Mouse (Mus musculus) intestine, embryonic 15.5 days (tissue): ENCODE measurements around the gene Ago1. TPM values are rescaled to one million over a fixed set of nuclear protein-coding genes. Genes with fewer than 3 reads are reported as not detected.

Experiments used
- ATAC-seq: fragments of 200-750 bp; cut with Nextera tagmentation; 2 replicates; pipeline ENCODE4 v1.8.0; 2017; ENCODE audit warnings: moderate TSS enrichment, moderate library complexity
- H3K27ac ChIP-seq: fragments of 300-500 bp; sonication (generic); 2 replicates; pipeline ENCODE4 v1.5.1; 2015; ENCODE audit warnings: mild to moderate bottlenecking, inconsistent platforms
- H3K27me3 ChIP-seq: fragments of 300-500 bp; sonication (generic); replicated peaks from 2 replicates; pipeline ENCODE4 v1.6.1; 2015; ENCODE audit warnings: inconsistent platforms
- H3K36me3 ChIP-seq: fragments of 300-500 bp; sonication (generic); 2 replicates; pipeline ENCODE4 v1.6.1; 2015; ENCODE audit warnings: inconsistent platforms
- H3K4me1 ChIP-seq: fragments of 300-500 bp; sonication (generic); replicated peaks from 2 replicates; pipeline ENCODE4 v1.6.1; 2015; ENCODE audit warnings: inconsistent platforms
- H3K4me2 ChIP-seq: fragments of 300-500 bp; sonication (generic); replicated peaks from 2 replicates; pipeline ENCODE4 v1.6.1; 2015; ENCODE audit warnings: mild to moderate bottlenecking, inconsistent platforms
- H3K4me3 ChIP-seq: fragments of 300-500 bp; sonication (generic); replicated peaks from 2 replicates; pipeline ENCODE4 v1.5.1; 2015; ENCODE audit warnings: inconsistent platforms
- H3K9ac ChIP-seq: fragments of 300-500 bp; sonication (generic); 2 replicates; pipeline ENCODE4 v1.6.1; 2015; ENCODE audit warnings: inconsistent platforms
- H3K9me3 ChIP-seq: fragments of 300-500 bp; sonication (generic); 2 replicates; pipeline ENCODE4 v1.6.1; 2016; ENCODE audit warnings: inconsistent platforms
- WGBS: fragments of 180-500 bp; shearing (Covaris S2); methylation state at CpG from one replicate; pipeline ENCODE4 v1.1.7; 2015; 5-methylcytosine and 5-hydroxymethylcytosine counted together
- polyA plus RNA-seq: library from polyadenylated mRNA; unstranded; fragments of >200 nt; fragmentation: Nextera tagmentation; extraction: Ambion mirVana; gene quantifications from 2 replicates; pipeline ENCODE4 v1.2.1, GENCODE M21; 2015

Gene Ago1
- polyA plus RNA-seq, 1 experiment from 2014 or later: 3.5 TPM

DNA sequence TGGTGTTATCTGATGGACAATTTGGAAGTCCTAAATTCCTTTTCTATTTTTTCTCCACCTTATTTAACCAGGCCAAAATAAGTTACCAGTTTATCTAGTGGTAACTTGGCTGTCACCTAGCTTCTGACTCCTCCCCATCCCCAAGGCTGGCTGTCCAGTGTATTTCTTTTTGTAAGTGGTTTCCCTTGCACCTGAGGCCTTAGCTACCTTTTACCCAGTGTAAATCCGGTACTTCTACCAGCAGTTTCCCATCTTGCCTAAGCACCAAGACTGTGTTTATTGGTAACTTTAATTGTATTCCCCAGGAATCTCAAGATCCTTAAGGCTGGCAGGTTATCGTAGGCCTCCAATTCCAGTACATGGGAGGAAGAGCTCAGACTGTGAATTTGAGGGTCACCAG lies 34.3 kb downstream of the Ago1 start:
- no peak overlapping the region for H3K4me3 ChIP-seq
- no peaks in the 10 kb centered on the region for H3K9me3 ChIP-seq
- H3K36me3 ChIP-seq: peaks cover 2% of the 10 kb centered on the region
- no peak overlapping the region for H3K27ac ChIP-seq
- H3K4me2 ChIP-seq: no peak overlapping the region
- ATAC-seq: no peak
- H3K9ac ChIP-seq: no peak overlapping the region
- no peaks in the 10 kb centered on the region for H3K27me3 ChIP-seq
- H3K4me1 ChIP-seq: no peaks in the 10 kb centered on the region
- whole genome bisulfite sequencing: 99% methylated on average over 2 of the region's 2 CpGs

- Histone ChIP-seq H3K27me3 (no peaks in the 10 kb centered on the region), H3K36me3 (no peaks in the 10 kb centered on the region), H3K27ac (no peak overlapping the region), H3K9me3 (no peaks in the 10 kb centered on the region), H3K4me3 (no peak overlapping the region), H3K4me2 (no peak overlapping the region), H3K9ac (no peak overlapping the region), H3K4me1 (no peaks in the 10 kb centered on the region; the same call in 1 of the 2 replicates)
- no peak for ATAC-seq
- 85% methylated on average over 4 of the region's 4 CpGs for WGBS
Observed at GRCm38 (mm10) chr4:126433175-126433574, 35.2 kb downstream of the Ago1 start.

GRCm38 (mm10) chr4:126431746-126432145 lies 36.6 kb downstream of the Ago1 start:
- H3K9ac ChIP-seq: no peak overlapping the region
- H3K36me3 ChIP-seq: no peaks in the 10 kb centered on the region
- no peak overlapping the region for H3K27ac ChIP-seq
- no peak for ATAC-seq
- H3K4me3 ChIP-seq: no peak overlapping the region
- H3K4me1 ChIP-seq: no peaks in the 10 kb centered on the region; the same call in 1 of the 2 replicates
- no peak overlapping the region for H3K4me2 ChIP-seq
- 82% methylated on average over 4 of the region's 4 CpGs for WGBS
- H3K27me3 ChIP-seq: no peaks in the 10 kb centered on the region
- H3K9me3 ChIP-seq: no peaks in the 10 kb centered on the region

DNA sequence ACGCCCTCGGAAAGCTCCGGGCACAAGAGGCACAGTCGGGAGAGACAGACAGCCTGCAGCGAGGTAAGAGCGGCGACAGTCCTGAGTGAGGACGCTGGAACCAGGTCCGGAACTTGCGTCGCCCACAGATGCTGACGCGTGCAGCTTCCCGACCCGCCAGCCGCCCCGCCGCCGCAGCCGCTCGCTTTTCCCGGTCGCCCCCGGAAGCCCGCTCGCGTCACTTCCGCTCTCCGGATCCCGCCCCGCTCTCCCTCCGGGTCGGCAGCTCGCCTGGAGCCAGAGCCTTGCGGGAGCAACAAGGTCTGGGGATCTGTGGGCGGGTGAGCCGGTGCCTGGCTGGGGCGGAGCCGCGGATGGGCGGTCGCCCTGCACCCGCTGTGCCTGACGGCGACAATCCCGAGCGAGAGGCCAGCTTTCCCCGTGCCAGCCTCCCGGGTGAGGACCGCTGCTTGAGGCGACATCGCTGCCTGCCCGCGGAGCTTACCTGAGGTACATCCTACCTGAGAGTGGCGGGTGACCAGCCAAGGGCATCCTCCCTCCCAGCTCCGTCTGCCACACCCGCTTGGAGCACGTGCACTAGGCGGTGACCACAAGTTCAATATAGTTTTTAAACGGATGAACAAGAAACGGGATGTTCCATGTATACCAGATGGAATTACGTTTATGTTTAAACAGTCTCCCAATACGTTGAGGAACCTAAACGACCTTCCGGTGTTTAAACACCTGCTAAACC lies 38.9 kb downstream of the Ago1 start, which contains the start of gene Ago3:
Gene Ago3 (minus strand): TSS at position 210 of the 733 bp plus-strand sequence.
- peak within 1 kb of the TSS; percentile 73 for H3K4me2 ChIP-seq
- peak within 1 kb of the TSS; percentile 83 for H3K27ac ChIP-seq
- H3K36me3 ChIP-seq: no peaks in the 10 kb centered on the region
- peak within 1 kb of the TSS; percentile 79 for H3K4me3 ChIP-seq
- H3K9me3 ChIP-seq: no peaks in the 10 kb centered on the region
- WGBS: under 1% methylated on average over 65 of the region's 65 CpGs
- peak; percentile 99 for ATAC-seq
- no peaks in the 10 kb centered on the region; the same call in 1 of the 2 replicates for H3K4me1 ChIP-seq
- H3K9ac ChIP-seq: peak within 1 kb of the TSS; percentile 79
- H3K27me3 ChIP-seq: no peaks in the 10 kb centered on the region

DNA sequence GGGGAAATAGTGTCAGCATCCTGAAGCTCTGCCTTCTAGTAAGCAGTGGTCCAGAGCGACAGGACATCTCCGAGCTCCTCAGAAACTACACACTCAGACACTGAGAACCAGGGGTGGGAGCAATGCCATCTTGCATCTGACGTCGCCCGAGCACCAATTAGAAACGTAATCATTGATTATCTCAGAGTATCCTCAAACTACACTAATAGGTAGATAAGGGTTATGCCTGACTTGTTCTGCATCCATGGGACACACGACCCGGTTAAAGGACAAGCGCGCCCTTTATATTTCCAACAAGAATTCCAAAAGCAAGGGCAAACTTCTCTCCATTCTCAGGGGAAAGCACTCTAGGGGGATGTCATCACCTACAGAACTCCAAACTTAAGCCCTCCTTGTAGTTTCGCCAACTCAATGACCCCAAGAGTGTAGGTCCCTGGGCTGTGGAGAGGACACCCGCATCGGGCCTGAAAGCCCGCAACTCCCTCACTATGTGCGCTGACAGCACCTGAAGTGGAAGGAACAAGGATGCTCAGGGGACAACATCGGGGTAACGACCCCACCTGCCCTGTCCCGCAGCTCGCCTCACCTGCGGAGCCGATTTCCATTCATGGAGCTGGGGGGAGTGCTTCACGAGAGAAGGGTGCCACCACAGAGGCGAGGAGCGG lies 39.6 kb downstream of the Ago1 start:
- Histone ChIP-seq H3K27ac (peak overlapping the region; percentile 83), H3K9ac (peak overlapping the region; percentile 79), H3K4me2 (peak overlapping the region; percentile 73), H3K9me3 (no peaks in the 10 kb centered on the region), H3K36me3 (no peaks in the 10 kb centered on the region), H3K4me1 (no peaks in the 10 kb centered on the region; the same call in 1 of the 2 replicates), H3K4me3 (peak overlapping the region; percentile 79), H3K27me3 (no peaks in the 10 kb centered on the region)
- 2% methylated on average over 24 of the region's 24 CpGs for WGBS
- ATAC-seq: no peak; the same call in 1 of the 2 replicates

DNA sequence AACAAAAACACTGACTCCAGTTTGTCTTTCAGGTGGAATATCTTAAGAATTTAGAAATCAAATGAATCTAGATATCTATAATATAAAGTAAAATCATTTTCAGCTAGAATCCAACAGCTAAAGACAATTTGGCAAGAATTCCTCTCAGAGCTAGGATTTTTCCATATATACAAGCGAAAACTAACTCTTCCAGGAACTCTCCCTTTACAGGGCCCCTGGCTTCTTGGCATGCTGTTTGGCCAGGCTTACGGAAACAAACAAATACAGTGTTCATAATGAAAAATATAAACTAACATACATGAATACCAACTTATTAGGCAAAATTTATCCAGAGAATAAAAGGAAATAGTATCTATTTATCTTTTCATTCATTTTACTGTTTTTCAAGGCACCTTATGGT lies 44.5 kb downstream of the Ago1 start:
- Histone ChIP-seq H3K4me2 (no peak overlapping the region), H3K9me3 (no peaks in the 10 kb centered on the region), H3K4me1 (no peaks in the 10 kb centered on the region; the same call in 1 of the 2 replicates), H3K27ac (no peak overlapping the region), H3K4me3 (no peak overlapping the region), H3K27me3 (no peaks in the 10 kb centered on the region), H3K36me3 (no peaks in the 10 kb centered on the region), H3K9ac (no peak overlapping the region)
- 81% methylated on average over 2 of the region's 2 CpGs for WGBS
- no peak for ATAC-seq

- no peak for ATAC-seq
- H3K27me3 ChIP-seq: no peaks in the 10 kb centered on the region
- H3K9ac ChIP-seq: no peak overlapping the region
- no peak overlapping the region for H3K4me3 ChIP-seq
- H3K27ac ChIP-seq: no peak overlapping the region
- no peaks in the 10 kb centered on the region for H3K9me3 ChIP-seq
- no peak overlapping the region for H3K4me2 ChIP-seq
- no peaks in the 10 kb centered on the region for H3K4me1 ChIP-seq
- H3K36me3 ChIP-seq: no peaks in the 10 kb centered on the region
Observed at GRCm38 (mm10) chr4:126415707-126416106, 52.7 kb downstream of the Ago1 start.

DNA sequence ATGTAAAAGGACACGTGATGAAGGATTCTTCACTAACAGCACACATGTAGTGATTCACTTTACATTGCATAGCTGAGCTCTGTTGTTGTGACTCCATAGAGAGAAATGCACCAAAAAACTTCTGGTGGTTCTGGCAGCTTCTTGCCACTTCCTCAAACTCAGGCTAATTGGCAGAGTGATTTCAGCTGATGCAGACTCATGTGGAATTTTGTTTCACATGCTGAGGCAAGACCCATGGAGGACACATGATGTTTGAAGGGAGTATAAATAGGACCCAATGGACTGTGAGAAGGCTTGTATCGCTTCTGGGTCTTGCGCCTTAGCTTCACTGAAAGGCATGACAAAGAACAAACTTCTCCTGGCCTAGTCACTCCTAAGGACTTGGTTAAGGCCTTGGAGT lies 55.9 kb downstream of the Ago1 start:
- Histone ChIP-seq H3K9me3 (no peaks in the 10 kb centered on the region), H3K4me3 (no peak overlapping the region), H3K27me3 (no peaks in the 10 kb centered on the region), H3K9ac (no peak overlapping the region), H3K4me1 (no peaks in the 10 kb centered on the region), H3K4me2 (no peak overlapping the region), H3K36me3 (no peaks in the 10 kb centered on the region), H3K27ac (no peak overlapping the region)
- no peak for ATAC-seq
- 95% methylated on average over 3 of the region's 3 CpGs for WGBS

Other genes with a start within 250 kb of the Ago1 start
- 26.7 and 27.6 TPM in 2 replicates for gene Map7d1, start 212.2 kb downstream of the Ago1 start, polyA plus RNA-seq
- 94.2 and 99.7 TPM in 2 replicates for gene Trappc3, start 206.3 kb downstream of the Ago1 start, polyA plus RNA-seq
- gene Col8a2, start 181.8 kb downstream of the Ago1 start, polyA plus RNA-seq: 7.1 and 8.2 TPM in 2 replicates
- gene Adprhl2, start 146.9 kb downstream of the Ago1 start, polyA plus RNA-seq: 55.4 and 60.7 TPM in 2 replicates
- gene Tekt2, start 142.9 kb downstream of the Ago1 start, polyA plus RNA-seq: 7.1 and 7.4 TPM in 2 replicates
- 10.3 and 10.4 TPM in 2 replicates for gene Ago3, start 39.0 kb downstream of the Ago1 start, polyA plus RNA-seq
- gene Ago4, start 64.9 kb upstream of the Ago1 start, polyA plus RNA-seq: 0.97 and 1.1 TPM in 2 replicates
- 30.0 and 33.0 TPM in 2 replicates for gene Clspn, start 88.4 kb upstream of the Ago1 start, polyA plus RNA-seq
- 1.8 and 2.2 TPM in 2 replicates for gene 5730409E04Rik, start 141.2 kb upstream of the Ago1 start, polyA plus RNA-seq
- 500 and 522 TPM in 2 replicates for gene Psmb2, start 209.0 kb upstream of the Ago1 start, polyA plus RNA-seq